Comparison of ENCODE assay signal across 8 mouse cellular contexts in genomic region chr9:59577401-59577800, GRCm38 (mm10). TPM values are rescaled to one million over a fixed set of nuclear protein-coding genes. Genes with fewer than 3 reads are reported as not detected.
A peak's percentile ranks its signal among the peaks of the same experiment; 100 is the strongest.
DNase-seq lines count a peak whose midpoint lies in the region; ATAC-seq and TF ChIP-seq lines count a peak whose summit lies in the region.

No protein-coding gene starts in this region.

- peak overlapping the region; percentile 82 for H3K4me2 ChIP-seq in heart, embryonic 15.5 days
- peak overlapping the region; percentile 70 for H3K4me2 ChIP-seq in forebrain, postnatal 0 days (ENCODE audit: low read depth)

- no peaks in the 10 kb centered on the region for H3K9me3 ChIP-seq in heart, embryonic 15.5 days (replicated peaks)
- peaks cover 9% of the 10 kb centered on the region; the same call in 1 of the 2 replicates for H3K9me3 ChIP-seq in G1E (replicated peaks)
- no peaks in the 10 kb centered on the region for H3K9me3 ChIP-seq in forebrain, postnatal 0 days (ENCODE audit: low read length)

- H3K4me1 ChIP-seq in heart, embryonic 15.5 days (replicated peaks) = peaks cover 15% of the 10 kb centered on the region
- peaks cover 9% of the 10 kb centered on the region; the same call in 1 of the 2 replicates for H3K4me1 ChIP-seq in G1E (ENCODE audit: insufficient read depth, low read depth, low read length)
- H3K4me1 ChIP-seq in forebrain, postnatal 0 days (ENCODE audit: insufficient read depth) = no peaks in the 10 kb centered on the region

- H3K27ac ChIP-seq in heart, embryonic 15.5 days = no peak overlapping the region
- no peak overlapping the region for H3K27ac ChIP-seq in forebrain, postnatal 0 days (ENCODE audit: low read depth, low read length)
- no peak overlapping the region for H3K27ac ChIP-seq in macrophage

- H3K27me3 ChIP-seq in heart, embryonic 15.5 days = peaks cover 58% of the 10 kb centered on the region
- H3K27me3 ChIP-seq in G1E (ENCODE audit: insufficient read depth, low read length) = peaks cover 16% of the 10 kb centered on the region
- H3K27me3 ChIP-seq in forebrain, postnatal 0 days (ENCODE audit: insufficient read depth, low read length) = peaks cover 5% of the 10 kb centered on the region

- H3K9ac ChIP-seq in heart, embryonic 15.5 days = no peak overlapping the region
- H3K9ac ChIP-seq in forebrain, postnatal 0 days = peak overlapping the region; percentile 71; the same call in 1 of the 2 replicates

- intact Hi-C loops in left cerebral cortex, postnatal 14 days (cut with DNase I) = no loop called here

- peak overlapping the region; percentile 57 for H3K4me3 ChIP-seq in heart, embryonic 15.5 days
- H3K4me3 ChIP-seq in G1E (ENCODE audit: low read depth, low read length) (peak overlapping the region; percentile 61; the same call in 1 of the 2 replicates), macrophage (ENCODE audit: inconsistent target) (peak overlapping the region; percentile 5)
- H3K4me3 ChIP-seq in forebrain, postnatal 0 days (ENCODE audit: low read depth, low read length) = peak overlapping the region; percentile 69

- no peaks in the 10 kb centered on the region for H3K36me3 ChIP-seq in heart, embryonic 15.5 days
- H3K36me3 ChIP-seq in G1E (replicated peaks) = no peaks in the 10 kb centered on the region
- H3K36me3 ChIP-seq in forebrain, postnatal 0 days (ENCODE audit: insufficient read depth) = no peaks in the 10 kb centered on the region
- H3K36me3 ChIP-seq in macrophage (ENCODE audit: inconsistent target) = no peaks in the 10 kb centered on the region

- no peaks in the 10 kb centered on the region for H3K79me2 ChIP-seq in macrophage (ENCODE audit: inconsistent target)

- no peak for DNase-seq in heart, adult 11 months
- no peak for DNase-seq in G1E (ENCODE audit: low spot score)
- no peak for DNase-seq in forebrain, postnatal 0 days
- DNase-seq in adrenal gland, adult 2 months = no peak
- DNase-seq in left cerebral cortex, postnatal 14 days (ENCODE audit: low spot score in 2 of 2) = no peak
- DNase-seq in adrenal gland, adult 8-10 months = no peak

- no peak for TF ChIP-seq CTCF in G1E (IDR thresholded peaks at IDR 0.05; ENCODE audit: low read depth, low read length)
- no peak for TF ChIP-seq CTCF in forebrain, postnatal 0 days (IDR thresholded peaks at IDR 0.05; ENCODE audit: low read depth)

- WGBS in heart, embryonic 15.5 days = 11% methylated on average over 13 of the region's 13 CpGs
- 11% methylated on average over 13 of the region's 13 CpGs for WGBS in forebrain, postnatal 0 days
- WGBS in macrophage (ENCODE audit: missing documents) = 24% methylated on average over 11 of the region's 13 CpGs

- ATAC-seq in heart, embryonic 15.5 days (replicated peaks; ENCODE audit: insufficient number of reproducible peaks, insufficient read depth, low FRiP score, low read depth) = no peak
- no peak for ATAC-seq in G1E (ENCODE audit: extremely low read depth, insufficient number of reproducible peaks, low FRiP score, poor library complexity, severe bottlenecking)
- ATAC-seq in forebrain, postnatal 0 days = no peak

RNA-seq across cellular contexts. Expression of gene Celf6, which starts 0.3 kb away (rescaled TPM):
- polyA plus RNA-seq in heart, embryonic 15.5 days (2015; fragmentation: Nextera tagmentation; extraction: Ambion mirVana) = 0.06 and 0.51 TPM in 2 replicates
- total RNA-seq in G1E (2014; fragmentation: Nextera tagmentation) = not detected in 2 replicates
- not detected in 2 replicates for total RNA-seq in G1E (2017)
- polyA plus RNA-seq in G1E (2012) = not detected in 2 replicates
- total RNA-seq in forebrain, postnatal 0 days (2014; rRNA removed) = 53.8 and 97.6 TPM in 2 replicates
- 19.3 and 41.7 TPM in 2 replicates for polyA plus RNA-seq in forebrain, postnatal 0 days (2015; fragmentation: Nextera tagmentation; extraction: Ambion mirVana)
- total RNA-seq in macrophage (2018; cell fraction: chromatin; rRNA removed) = under 1 TPM in 1 of 26 experiments, not detected in 25; 0.44 TPM
- under 1 TPM in 1 of 26 experiments, not detected in 25; under 0.01 TPM for total RNA-seq in macrophage (2018; cell fraction: cytosol; rRNA removed)
- under 1 TPM in 1 of 26 experiments, not detected in 25; 0.27 TPM for total RNA-seq in macrophage (2018; cell fraction: nucleus; rRNA removed)
- not detected in 3 replicates for polyA plus RNA-seq in macrophage (2018)
- total RNA-seq in adrenal gland, adult 2 months (2021) = 1 to 10 TPM; 3.0 to 8.6 TPM
- polyA plus RNA-seq in adrenal gland, adult 2 months (2012; rRNA removed) = 3.9 and 13.9 TPM in 2 replicates
- 10 to 100 TPM; 27.1 to 28.5 TPM for total RNA-seq in left cerebral cortex, postnatal 14 days (2021)
- total RNA-seq in adrenal gland, adult 8-10 months (2022) = 10 to 100 TPM in 2 of 4 experiments, 1 to 10 TPM in 2; 5.8 to 16.0 (median 9.7) TPM

RNA-seq across cellular contexts. Expression of gene Tmem202, which starts 37.8 kb away (rescaled TPM):
- 0.13 and 0.19 TPM in 2 replicates for polyA plus RNA-seq in heart, embryonic 15.5 days (2015; fragmentation: Nextera tagmentation; extraction: Ambion mirVana)
- total RNA-seq in G1E (2014; fragmentation: Nextera tagmentation) (not detected in 2 replicates), G1E (2017) (not detected in 2 replicates)
- polyA plus RNA-seq in G1E (2012) (not detected in 2 replicates), macrophage (2018) (4.2 to 5.7 TPM (median 5.0 TPM) in 3 replicates)
- total RNA-seq in forebrain, postnatal 0 days (2014; rRNA removed) = 0.38 and 1.8 TPM in 2 replicates
- polyA plus RNA-seq in forebrain, postnatal 0 days (2015; fragmentation: Nextera tagmentation; extraction: Ambion mirVana) = 1.2 TPM in 2 replicates
- 1 to 10 TPM in 23 of 26 experiments, under 1 TPM in 2, not detected in 1; 0.57 to 9.3 (median 3.9) TPM for total RNA-seq in macrophage (2018; cell fraction: chromatin; rRNA removed)
- 1 to 10 TPM; 2.9 to 6.7 (median 4.3) TPM for total RNA-seq in macrophage (2018; cell fraction: cytosol; rRNA removed)
- 1 to 10 TPM; 1.4 to 8.6 (median 3.1) TPM for total RNA-seq in macrophage (2018; cell fraction: nucleus; rRNA removed)
- total RNA-seq in adrenal gland, adult 2 months (2021) = 1 to 10 TPM; 2.5 to 3.5 TPM
- 4.1 and 4.4 TPM in 2 replicates for polyA plus RNA-seq in adrenal gland, adult 2 months (2012; rRNA removed)
- total RNA-seq in left cerebral cortex, postnatal 14 days (2021) = 1 to 10 TPM; 2.0 to 3.5 TPM
- total RNA-seq in adrenal gland, adult 8-10 months (2022) = 1 to 10 TPM; 1.5 to 3.9 (median 3.5) TPM

RNA-seq across cellular contexts. Expression of gene Hexa, which starts 38.1 kb away (rescaled TPM):
- polyA plus RNA-seq in heart, embryonic 15.5 days (2015; fragmentation: Nextera tagmentation; extraction: Ambion mirVana) = 59.6 and 75.5 TPM in 2 replicates
- not detected in 2 replicates for total RNA-seq in G1E (2014; fragmentation: Nextera tagmentation)
- 0.41 and 0.55 TPM in 2 replicates for total RNA-seq in G1E (2017)
- polyA plus RNA-seq in G1E (2012) = 0.04 and 0.06 TPM in 2 replicates
- total RNA-seq in forebrain, postnatal 0 days (2014; rRNA removed) = 48.1 and 50.7 TPM in 2 replicates
- polyA plus RNA-seq in forebrain, postnatal 0 days (2015; fragmentation: Nextera tagmentation; extraction: Ambion mirVana) = 46.3 and 49.9 TPM in 2 replicates
- total RNA-seq in macrophage (2018; cell fraction: chromatin; rRNA removed) = 100 to 1,000 TPM in 19 of 26 experiments, 10 to 100 TPM in 7; 71.9 to 287 (median 128) TPM
- total RNA-seq in macrophage (2018; cell fraction: cytosol; rRNA removed) = 1,000 to 10,000 TPM in 13 of 26 experiments, 100 to 1,000 TPM in 13; 647 to 1,881 (median 1,128) TPM
- total RNA-seq in macrophage (2018; cell fraction: nucleus; rRNA removed) = 1,000 to 10,000 TPM in 2 of 26 experiments, 100 to 1,000 TPM in 24; 203 to 1,284 (median 683) TPM
- polyA plus RNA-seq in macrophage (2018) = 1,167 to 1,761 TPM (median 1,697 TPM) in 3 replicates
- total RNA-seq in adrenal gland, adult 2 months (2021) = 100 to 1,000 TPM; 134 to 162 TPM
- 123 and 137 TPM in 2 replicates for polyA plus RNA-seq in adrenal gland, adult 2 months (2012; rRNA removed)
- 10 to 100 TPM; 40.1 to 43.3 TPM for total RNA-seq in left cerebral cortex, postnatal 14 days (2021)
- 100 to 1,000 TPM; 125 to 176 (median 142) TPM for total RNA-seq in adrenal gland, adult 8-10 months (2022)

RNA-seq across cellular contexts. Expression of gene Parp6, which starts 39.7 kb away (rescaled TPM):
- polyA plus RNA-seq in heart, embryonic 15.5 days (2015; fragmentation: Nextera tagmentation; extraction: Ambion mirVana) = 14.0 and 24.3 TPM in 2 replicates
- total RNA-seq in G1E (2014; fragmentation: Nextera tagmentation) = 70.7 and 72.5 TPM in 2 replicates
- total RNA-seq in G1E (2017) = 25.2 and 25.7 TPM in 2 replicates
- polyA plus RNA-seq in G1E (2012) = 7.0 and 8.8 TPM in 2 replicates
- total RNA-seq in forebrain, postnatal 0 days (2014; rRNA removed) = 133 and 137 TPM in 2 replicates
- polyA plus RNA-seq in forebrain, postnatal 0 days (2015; fragmentation: Nextera tagmentation; extraction: Ambion mirVana) = 181 and 195 TPM in 2 replicates
- total RNA-seq in macrophage (2018; cell fraction: chromatin; rRNA removed) = 100 to 1,000 TPM in 3 of 26 experiments, 10 to 100 TPM in 23; 20.5 to 116 (median 57.6) TPM
- 10 to 100 TPM in 12 of 26 experiments, 1 to 10 TPM in 14; 6.8 to 12.4 (median 9.8) TPM for total RNA-seq in macrophage (2018; cell fraction: cytosol; rRNA removed)
- total RNA-seq in macrophage (2018; cell fraction: nucleus; rRNA removed) = 10 to 100 TPM in 25 of 26 experiments, 1 to 10 TPM in 1; 9.1 to 79.5 (median 26.4) TPM
- 7.7 to 12.5 TPM (median 10.1 TPM) in 3 replicates for polyA plus RNA-seq in macrophage (2018)
- 10 to 100 TPM; 25.3 to 32.9 TPM for total RNA-seq in adrenal gland, adult 2 months (2021)
- 6.0 and 6.5 TPM in 2 replicates for polyA plus RNA-seq in adrenal gland, adult 2 months (2012; rRNA removed)
- total RNA-seq in left cerebral cortex, postnatal 14 days (2021) = 100 to 1,000 TPM; 184 to 209 TPM
- 10 to 100 TPM; 25.3 to 39.9 (median 33.0) TPM for total RNA-seq in adrenal gland, adult 8-10 months (2022)

Comparison
In these comparisons a context has a peak if more than half of its experiments do, and no peak if none do; other contexts are left out.
1. H3K4me3 ChIP-seq: peak in every context shown above with its lines; median percentile 69 in forebrain, postnatal 0 days; 61 in G1E; 57 in heart, embryonic 15.5 days; 5 in macrophage.
2. RNA of gene Hexa, which starts 38.1 kb away (total RNA-seq): 134 to 162 TPM in adrenal gland, adult 2 months, 125 to 176 TPM in adrenal gland, adult 8-10 months, 48.1 to 50.7 TPM in forebrain, postnatal 0 days and 40.1 to 43.3 TPM in left cerebral cortex, postnatal 14 days; 0.41 to 0.55 TPM in G1E; every median in the first group is over 10 times any median in the second.